Mouse (Mus musculus): ENCODE results near the gene Prim2. TPM values are rescaled to one million over a fixed set of nuclear protein-coding genes. Genes with fewer than 3 reads are reported as not detected.
A peak's percentile ranks its signal among the peaks of the same experiment; 100 is the strongest.

Gene Prim2
- total RNA-seq, 2 experiments from 2014 or later = 7.5 to 7.8 TPM

- no peak overlapping the region for H3K4me3 ChIP-seq
- intact Hi-C loops (cut with DNase I) = no loop called here
- no peak overlapping the region for H3K27ac ChIP-seq
- no peak for TF ChIP-seq CTCF (IDR thresholded peaks at IDR 0.05)
- no peak for DNase-seq (ENCODE audit: extremely low spot score in 1 of 2, low spot score in 2 of 2)
Measured at GRCm38 (mm10) chr1:33495203-33495553, 174.4 kb downstream of the Prim2 start.

- no peak for TF ChIP-seq CTCF (IDR thresholded peaks at IDR 0.05)
- no peak for DNase-seq (ENCODE audit: extremely low spot score in 1 of 2, low spot score in 2 of 2)
- intact Hi-C loops (cut with DNase I) = no loop called here
- Histone ChIP-seq H3K27ac (no peak overlapping the region), H3K4me3 (no peak overlapping the region)
Measured at GRCm38 (mm10) chr1:33494524-33495202, 174.9 kb downstream of the Prim2 start.

- Histone ChIP-seq H3K27ac (no peak overlapping the region), H3K4me3 (no peak overlapping the region)
- no peak for TF ChIP-seq CTCF (IDR thresholded peaks at IDR 0.05)
- DNase-seq (ENCODE audit: extremely low spot score in 1 of 2, low spot score in 2 of 2) = no peak
- intact Hi-C loops (cut with DNase I) = no loop called here
Measured at GRCm38 (mm10) chr1:33490220-33490619, 179.4 kb downstream of the Prim2 start.

GRCm38 (mm10) chr1:33488372-33488771 lies 181.2 kb downstream of the Prim2 start:
- DNase-seq (ENCODE audit: extremely low spot score in 1 of 2, low spot score in 2 of 2) = no peak
- intact Hi-C loops (cut with DNase I) = no loop called here
- Histone ChIP-seq H3K4me3 (no peak overlapping the region), H3K27ac (no peak overlapping the region)
- no peak for TF ChIP-seq CTCF (IDR thresholded peaks at IDR 0.05)

GRCm38 (mm10) chr1:33483746-33484145 lies 185.8 kb downstream of the Prim2 start:
- no peak for DNase-seq (ENCODE audit: extremely low spot score in 1 of 2, low spot score in 2 of 2)
- no peak for TF ChIP-seq CTCF (IDR thresholded peaks at IDR 0.05)
- intact Hi-C loops (cut with DNase I) = no loop called here
- Histone ChIP-seq H3K4me3 (no peak overlapping the region), H3K27ac (no peak overlapping the region)

- no peak for TF ChIP-seq CTCF (IDR thresholded peaks at IDR 0.05)
Measured at GRCm38 (mm10) chr1:33480382-33480781, 189.2 kb downstream of the Prim2 start.

GRCm38 (mm10) chr1:33471069-33471468 lies 198.5 kb downstream of the Prim2 start:
- DNase-seq (ENCODE audit: extremely low spot score in 1 of 2, low spot score in 2 of 2) = no peak
- Histone ChIP-seq H3K27ac (no peak overlapping the region), H3K4me3 (no peak overlapping the region)
- intact Hi-C loops (cut with DNase I) = no loop called here
- TF ChIP-seq CTCF (IDR thresholded peaks at IDR 0.05) = no peak

More at GRCm38 (mm10) chr1:33480382-33480781, 189.2 kb downstream of the Prim2 start:
- intact Hi-C loops (cut with DNase I) = no loop called here
- H3K27ac ChIP-seq = no peak overlapping the region
- no peak overlapping the region for H3K4me3 ChIP-seq
- no peak for DNase-seq (ENCODE audit: extremely low spot score in 1 of 2, low spot score in 2 of 2)

GRCm38 (mm10) chr1:33470222-33470621 lies 199.4 kb downstream of the Prim2 start:
- intact Hi-C loops (cut with DNase I) = no loop called here
- Histone ChIP-seq H3K27ac (no peak overlapping the region), H3K4me3 (no peak overlapping the region)
- no peak for TF ChIP-seq CTCF (IDR thresholded peaks at IDR 0.05)
- DNase-seq (ENCODE audit: extremely low spot score in 1 of 2, low spot score in 2 of 2) = no peak

GRCm38 (mm10) chr1:33464234-33464633 lies 205.4 kb downstream of the Prim2 start:
- TF ChIP-seq CTCF (IDR thresholded peaks at IDR 0.05) = no peak
- no peak overlapping the region for H3K27ac ChIP-seq
- no peak overlapping the region for H3K4me3 ChIP-seq
- intact Hi-C loops (cut with DNase I) = no loop called here
- DNase-seq (ENCODE audit: extremely low spot score in 1 of 2, low spot score in 2 of 2) = no peak

- no peak for DNase-seq (ENCODE audit: extremely low spot score in 1 of 2, low spot score in 2 of 2)
- intact Hi-C loops (cut with DNase I) = no loop called here
- no peak for TF ChIP-seq CTCF (IDR thresholded peaks at IDR 0.05)
- H3K4me3 ChIP-seq = no peak overlapping the region
- no peak overlapping the region for H3K27ac ChIP-seq
Measured at GRCm38 (mm10) chr1:33460703-33461102, 208.9 kb downstream of the Prim2 start.

GRCm38 (mm10) chr1:33460262-33460661 lies 209.3 kb downstream of the Prim2 start:
- no peak overlapping the region for H3K4me3 ChIP-seq
- DNase-seq (ENCODE audit: extremely low spot score in 1 of 2, low spot score in 2 of 2) = no peak
- no peak overlapping the region for H3K27ac ChIP-seq
- no peak for TF ChIP-seq CTCF (IDR thresholded peaks at IDR 0.05)
- intact Hi-C loops (cut with DNase I) = no loop called here

GRCm38 (mm10) chr1:33458950-33459349 lies 210.6 kb downstream of the Prim2 start:
- Histone ChIP-seq H3K4me3 (no peak overlapping the region), H3K27ac (no peak overlapping the region)
- intact Hi-C loops (cut with DNase I) = no loop called here
- DNase-seq (ENCODE audit: extremely low spot score in 1 of 2, low spot score in 2 of 2) = no peak
- TF ChIP-seq CTCF (IDR thresholded peaks at IDR 0.05) = no peak

- TF ChIP-seq CTCF (IDR thresholded peaks at IDR 0.05) = no peak
- Histone ChIP-seq H3K27ac (no peak overlapping the region), H3K4me3 (no peak overlapping the region)
- DNase-seq (ENCODE audit: extremely low spot score in 1 of 2, low spot score in 2 of 2) = peak in 1 of 2 experiments; percentile 17
- intact Hi-C loops (cut with DNase I) = no loop called here
Measured at GRCm38 (mm10) chr1:33454251-33454650, 215.3 kb downstream of the Prim2 start.
